Mouse (Mus musculus): Measurements from ENCODE around the gene Hsd17b6.

DNA sequence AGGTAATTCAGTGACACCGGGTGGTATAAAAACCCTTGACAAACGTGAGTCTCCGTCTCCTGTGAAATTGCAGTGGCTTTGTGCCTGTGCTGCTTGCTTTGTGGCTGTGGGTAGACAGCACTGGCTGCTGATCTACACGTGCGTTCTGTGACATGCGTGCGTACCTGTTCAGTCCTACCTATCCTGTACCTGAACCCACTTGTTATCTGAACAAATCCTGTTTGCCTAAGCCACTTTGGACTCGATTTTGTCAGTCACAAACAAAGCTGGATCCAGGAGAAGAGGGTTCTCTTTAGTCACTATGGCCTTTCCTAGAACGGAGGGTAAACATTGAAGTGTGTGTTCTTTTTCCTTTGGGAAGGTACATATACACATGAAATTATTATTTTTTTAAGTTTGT lies 56.0 kb downstream of the Hsd17b6 start:
- TF ChIP-seq CTCF (IDR thresholded peaks at IDR 0.05; ENCODE audit: low read depth, low read length) (no peak), POLR2A (IDR thresholded peaks at IDR 0.05; ENCODE audit: borderline replicate concordance, low read depth, low read length) (no peak)

All from bone marrow macrophage, adult 2 months (primary cell).